Mouse (Mus musculus): ENCODE data around the gene Sh3bp1. TPM values are rescaled to one million over a fixed set of nuclear protein-coding genes. Genes with fewer than 3 reads are reported as not detected.

The Sh3bp1 gene
- polyA plus RNA-seq, 1 experiment from 2014 or later, result 3.6 TPM

DNA sequence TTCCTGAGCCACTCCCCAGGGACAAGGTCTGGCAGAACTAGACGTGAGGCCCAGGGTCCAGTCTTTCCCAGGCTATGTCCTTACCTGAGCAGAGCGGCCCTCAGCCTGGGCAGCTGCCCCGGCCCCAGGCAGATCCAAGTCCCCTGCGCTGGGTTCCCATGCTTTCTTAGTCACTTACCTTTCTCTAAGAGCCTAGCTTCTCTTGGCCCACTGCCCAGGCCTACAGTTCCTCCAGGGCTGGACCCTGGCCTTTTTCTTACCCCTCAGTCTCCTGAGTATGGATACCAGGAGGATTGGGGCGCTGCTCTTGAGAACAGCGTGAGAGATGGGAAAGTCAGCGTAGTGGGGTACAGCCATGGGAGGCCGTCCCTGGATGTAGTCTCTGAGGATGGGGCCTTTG lies 19.1 kb upstream of the Sh3bp1 start:
- Histone ChIP-seq H3K27me3 (no peaks in the 10 kb centered on the region), H3K4me2 (replicated peaks) (no peak overlapping the region), H3K9me3 (no peaks in the 10 kb centered on the region), H3K36me3 (peaks cover 39% of the 10 kb centered on the region), H3K4me3 (no peak overlapping the region), H3K4me1 (peaks cover 27% of the 10 kb centered on the region), H3K9ac (replicated peaks) (no peak overlapping the region), H3K27ac (replicated peaks) (no peak overlapping the region)
- ATAC-seq (replicated peaks), result no peak
- 91% methylated on average over 8 of the region's 8 CpGs for WGBS

DNA sequence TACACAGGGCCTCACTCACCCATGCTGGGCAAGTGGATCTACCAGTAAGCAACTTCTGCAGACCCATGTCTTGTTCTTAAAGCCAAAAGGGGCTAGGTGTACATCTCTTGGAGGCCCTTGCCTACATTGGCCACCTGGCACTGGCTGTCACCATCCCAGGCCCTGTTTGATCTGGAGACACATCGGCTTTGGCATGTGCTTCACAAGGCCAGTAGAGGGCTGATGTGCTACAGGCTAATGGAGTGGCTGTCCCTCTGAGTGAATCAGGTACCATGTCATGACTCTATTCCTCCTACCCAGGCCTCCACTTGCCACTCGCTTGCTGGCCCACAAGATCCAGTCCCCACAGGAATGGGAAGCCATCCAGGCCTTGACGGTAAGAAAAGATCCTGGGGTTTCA lies 17.7 kb upstream of the Sh3bp1 start:
- Histone ChIP-seq H3K9ac (replicated peaks) (no peak overlapping the region), H3K27me3 (no peaks in the 10 kb centered on the region), H3K27ac (replicated peaks) (no peak overlapping the region), H3K9me3 (no peaks in the 10 kb centered on the region), H3K36me3 (peaks cover 52% of the 10 kb centered on the region), H3K4me1 (peaks cover 14% of the 10 kb centered on the region), H3K4me3 (no peak overlapping the region), H3K4me2 (replicated peaks) (no peak overlapping the region)
- no peak for ATAC-seq (replicated peaks)
- 90% methylated on average over 3 of the region's 3 CpGs for WGBS

DNA sequence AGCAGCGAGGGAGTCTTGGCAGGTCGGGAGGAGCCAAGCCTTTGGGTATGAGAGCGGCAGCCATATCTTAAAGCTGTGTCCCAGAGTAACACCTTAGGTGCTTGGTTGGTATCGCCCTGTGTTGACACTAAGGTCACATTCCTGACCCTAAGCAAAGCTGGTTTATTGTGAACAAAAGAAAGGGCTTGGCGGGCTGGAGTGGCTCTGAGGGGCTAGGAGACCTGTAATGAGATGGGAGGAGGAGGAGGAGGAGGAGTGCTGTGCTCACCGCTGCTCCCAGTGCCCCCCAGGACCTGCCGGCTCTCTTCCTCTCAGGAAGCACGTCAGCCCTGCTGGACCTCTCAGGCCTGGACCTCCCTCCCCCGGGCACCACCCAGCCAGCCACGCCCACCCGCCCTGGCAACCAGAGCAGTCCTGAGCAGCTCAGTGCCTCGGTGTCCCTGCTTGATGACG lies 10.1 kb upstream of the Sh3bp1 start:
- ATAC-seq (replicated peaks), result no peak
- Histone ChIP-seq H3K27ac (replicated peaks) (no peak overlapping the region), H3K9ac (replicated peaks) (no peak overlapping the region)

DNA sequence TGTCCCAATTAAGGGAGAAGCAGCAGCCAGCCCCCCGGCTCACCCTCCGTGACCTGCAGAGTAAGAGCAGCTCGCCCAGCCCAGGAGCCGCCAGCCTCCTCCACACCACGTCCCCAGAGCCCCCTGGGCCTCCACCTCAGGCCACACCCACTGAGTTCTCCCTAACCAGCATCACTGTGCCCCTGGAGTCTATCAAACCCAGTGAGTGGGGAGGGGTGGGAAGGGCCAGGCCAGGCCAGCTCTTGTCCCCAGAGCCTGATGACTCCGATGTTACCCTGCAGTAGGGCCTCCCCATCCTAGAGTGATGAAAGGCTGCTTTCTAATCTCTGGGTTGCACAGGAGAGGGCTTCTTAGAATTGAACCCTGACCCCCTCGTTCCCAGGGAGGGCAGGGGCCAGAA lies 7.1 kb upstream of the Sh3bp1 start:
- H3K4me2 ChIP-seq (replicated peaks), result no peak overlapping the region
- 64% methylated on average over 7 of the region's 7 CpGs for WGBS
- H3K27me3 ChIP-seq, result no peaks in the 10 kb centered on the region
- H3K4me3 ChIP-seq, result no peak overlapping the region
- no peaks in the 10 kb centered on the region for H3K4me1 ChIP-seq
- no peak overlapping the region for H3K27ac ChIP-seq (replicated peaks)
- H3K9ac ChIP-seq (replicated peaks), result no peak overlapping the region
- no peak for ATAC-seq (replicated peaks)
- no peaks in the 10 kb centered on the region for H3K9me3 ChIP-seq
- H3K36me3 ChIP-seq, result peaks cover 39% of the 10 kb centered on the region

More for the DNA sequence above, 10.1 kb upstream of the Sh3bp1 start:
- Histone ChIP-seq H3K9me3 (no peaks in the 10 kb centered on the region), H3K36me3 (peaks cover 63% of the 10 kb centered on the region), H3K4me3 (no peak overlapping the region), H3K4me2 (replicated peaks) (no peak overlapping the region), H3K27me3 (no peaks in the 10 kb centered on the region), H3K4me1 (no peaks in the 10 kb centered on the region)
- WGBS, result 23% methylated on average over 13 of the region's 13 CpGs

DNA sequence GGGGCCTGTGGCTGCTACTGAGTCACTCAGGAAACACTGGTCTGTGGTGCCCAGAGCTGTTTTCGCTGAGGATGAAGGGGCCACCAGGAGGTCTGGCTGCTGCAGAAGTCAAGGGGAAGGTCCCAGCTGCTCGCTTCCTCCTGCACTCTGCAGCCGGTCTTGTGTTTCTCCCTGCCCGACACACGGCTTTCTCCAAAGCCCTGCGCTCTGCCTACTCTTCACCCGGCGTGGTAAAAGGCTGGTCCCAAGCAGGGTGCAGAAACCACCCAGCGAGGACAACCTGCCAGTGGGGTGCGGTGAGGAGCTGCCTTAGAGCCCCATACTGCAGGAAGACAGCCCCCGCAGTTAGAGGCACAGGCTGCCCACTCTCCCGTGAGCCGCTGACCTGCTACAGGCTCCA lies 4.8 kb upstream of the Sh3bp1 start:
- 75% methylated on average over 13 of the region's 13 CpGs for WGBS
- Histone ChIP-seq H3K4me2 (replicated peaks) (no peak overlapping the region), H3K9ac (replicated peaks) (no peak overlapping the region), H3K36me3 (peaks cover 29% of the 10 kb centered on the region), H3K4me3 (no peak overlapping the region), H3K4me1 (peaks cover 5% of the 10 kb centered on the region; the same call in 1 of the 2 replicates), H3K27me3 (no peaks in the 10 kb centered on the region; the same call in 1 of the 2 replicates), H3K9me3 (no peaks in the 10 kb centered on the region), H3K27ac (replicated peaks) (no peak overlapping the region)
- no peak for ATAC-seq (replicated peaks)

DNA sequence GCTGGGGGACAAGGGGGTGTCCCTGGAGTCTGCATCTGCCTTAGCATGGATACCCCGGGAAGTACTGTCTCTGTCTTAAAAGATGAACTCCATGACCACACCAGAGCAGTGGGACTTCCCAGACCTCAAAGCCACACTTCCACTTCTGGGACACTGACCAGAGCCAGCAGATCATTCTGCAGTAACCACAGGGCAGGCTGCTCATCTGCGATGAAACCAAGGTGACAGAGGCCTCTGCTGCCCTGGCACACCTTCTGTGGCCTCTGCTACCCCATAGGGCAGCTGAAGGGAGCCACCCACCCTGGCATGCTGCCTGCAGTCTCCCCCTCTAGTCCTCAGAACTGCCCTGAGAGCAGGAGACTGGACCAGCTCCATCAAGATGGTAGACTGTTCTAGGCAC lies 3.8 kb upstream of the Sh3bp1 start:
- WGBS, result 92% methylated on average over 2 of the region's 2 CpGs
- no peak overlapping the region for H3K4me3 ChIP-seq

DNA sequence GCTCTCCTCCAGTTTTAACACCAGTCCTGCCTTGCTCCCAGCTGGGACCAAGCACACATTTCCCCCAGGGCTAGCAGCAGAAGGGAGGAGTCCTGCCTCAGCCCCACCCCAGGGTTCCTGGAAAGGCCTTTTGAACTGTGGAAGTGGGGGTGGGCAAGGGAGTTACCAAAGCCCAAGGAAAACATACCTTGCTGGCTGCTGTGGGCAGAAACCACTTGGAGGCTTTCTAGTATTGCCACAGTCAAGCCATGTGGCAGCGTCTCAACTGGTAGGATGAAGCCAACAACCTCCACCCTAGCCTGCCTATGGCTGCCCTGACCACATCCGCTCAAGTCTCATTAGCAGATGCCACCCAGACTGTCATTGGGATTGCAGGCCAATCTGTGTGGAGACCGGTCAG lies 3.4 kb upstream of the Sh3bp1 start:
- no peak overlapping the region for H3K27ac ChIP-seq (replicated peaks)
- no peak overlapping the region for H3K4me3 ChIP-seq
- H3K9me3 ChIP-seq, result no peaks in the 10 kb centered on the region
- H3K27me3 ChIP-seq, result no peaks in the 10 kb centered on the region; the same call in 1 of the 2 replicates
- WGBS, result 85% methylated on average over 3 of the region's 3 CpGs
- peaks cover 20% of the 10 kb centered on the region for H3K36me3 ChIP-seq
- no peak for ATAC-seq (replicated peaks)
- peaks cover 15% of the 10 kb centered on the region for H3K4me1 ChIP-seq
- no peak overlapping the region for H3K9ac ChIP-seq (replicated peaks)
- H3K4me2 ChIP-seq (replicated peaks), result no peak overlapping the region

More for the DNA sequence above, 3.8 kb upstream of the Sh3bp1 start:
- Histone ChIP-seq H3K27me3 (no peaks in the 10 kb centered on the region; the same call in 1 of the 2 replicates), H3K27ac (replicated peaks) (no peak overlapping the region), H3K4me2 (replicated peaks) (no peak overlapping the region), H3K36me3 (peaks cover 24% of the 10 kb centered on the region), H3K9ac (replicated peaks) (no peak overlapping the region), H3K9me3 (no peaks in the 10 kb centered on the region), H3K4me1 (peaks cover 15% of the 10 kb centered on the region)
- no peak for ATAC-seq (replicated peaks)

DNA sequence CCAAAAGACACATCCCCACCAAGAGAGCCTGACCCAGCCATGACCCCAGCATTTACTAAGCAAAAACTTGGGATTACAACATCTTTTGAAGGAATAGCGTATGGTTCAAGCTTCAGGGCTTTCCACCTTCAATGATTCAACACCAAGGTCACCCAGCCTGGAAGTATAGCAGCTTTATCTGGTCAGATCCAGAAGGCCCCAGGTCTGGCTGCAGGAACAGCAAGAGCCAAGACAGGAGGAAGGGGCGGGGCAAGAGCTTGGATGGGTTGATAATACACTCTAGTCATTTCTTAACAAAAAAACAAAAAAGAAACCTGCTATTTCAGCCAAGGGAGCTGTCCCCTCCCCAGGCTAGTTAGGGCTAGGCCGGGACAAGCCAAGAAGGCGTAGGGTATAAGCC lies 2.1 kb upstream of the Sh3bp1 start:
- Histone ChIP-seq H3K27ac (replicated peaks) (no peak overlapping the region), H3K36me3 (peaks cover 11% of the 10 kb centered on the region), H3K4me1 (peaks cover 15% of the 10 kb centered on the region), H3K9me3 (no peaks in the 10 kb centered on the region), H3K4me3 (no peak overlapping the region), H3K4me2 (replicated peaks) (no peak overlapping the region), H3K27me3 (no peaks in the 10 kb centered on the region; the same call in 1 of the 2 replicates), H3K9ac (replicated peaks) (no peak overlapping the region)
- ATAC-seq (replicated peaks), result no peak
- WGBS, result 88% methylated on average over 4 of the region's 4 CpGs

DNA sequence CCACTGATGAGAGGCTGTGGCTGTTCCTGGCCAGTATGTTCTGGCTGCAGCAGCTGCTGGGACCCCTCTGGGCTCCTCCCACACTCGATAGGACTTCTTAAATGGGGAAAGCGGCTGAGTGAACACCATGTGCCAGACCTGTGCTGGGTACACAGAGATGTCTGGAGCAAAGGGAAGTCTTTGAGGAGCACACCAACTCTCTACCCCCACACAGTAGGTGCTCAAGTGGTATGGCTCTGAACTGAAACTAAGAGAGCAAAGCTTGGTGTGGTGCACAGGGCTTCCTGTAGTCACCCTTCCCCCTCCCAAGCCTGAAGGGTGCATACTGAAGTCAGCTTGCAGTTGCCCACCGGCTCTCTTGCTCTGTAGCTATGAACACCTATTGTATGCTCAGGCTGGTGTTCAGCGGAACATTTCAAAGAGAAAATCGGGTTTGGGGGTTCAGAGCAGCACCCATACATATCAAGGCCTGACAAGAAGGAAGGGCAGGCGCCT lies 1.0 kb upstream of the Sh3bp1 start:
- Histone ChIP-seq H3K4me3 (no peak overlapping the region), H3K9me3 (no peaks in the 10 kb centered on the region), H3K36me3 (peaks cover 3% of the 10 kb centered on the region; the same call in 1 of the 2 replicates), H3K27me3 (no peaks in the 10 kb centered on the region; the same call in 1 of the 2 replicates), H3K9ac (replicated peaks) (no peak overlapping the region), H3K4me2 (replicated peaks) (no peak overlapping the region), H3K4me1 (peaks cover 15% of the 10 kb centered on the region), H3K27ac (replicated peaks) (no peak overlapping the region)
- ATAC-seq (replicated peaks), result no peak
- 60% methylated on average over 6 of the region's 6 CpGs for WGBS

DNA sequence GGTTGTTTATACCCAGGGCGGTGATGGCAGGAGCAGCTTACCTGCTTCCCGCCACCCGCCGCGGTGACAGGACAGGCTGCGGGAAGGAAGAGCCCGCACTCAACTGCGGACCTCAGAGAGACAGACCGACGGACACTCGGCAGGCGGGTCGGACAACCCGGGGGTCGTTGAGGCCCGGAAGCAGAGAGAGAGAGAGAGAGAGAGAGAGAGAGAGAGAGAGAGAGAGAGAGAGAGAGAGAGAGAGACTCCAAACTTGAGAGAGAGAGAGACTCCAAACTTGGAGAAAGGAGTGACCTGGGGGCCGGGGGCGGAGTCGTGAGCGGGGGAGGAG lies 194 bp upstream of the Sh3bp1 start, which contains the start of gene Gm49510:
Gm49510 (plus strand) TSS at position 259 of the 331 bp plus-strand sequence.
- peak within 1 kb of the TSS; percentile 54 for H3K4me3 ChIP-seq
- peaks cover 3% of the 10 kb centered on the region; the same call in 1 of the 2 replicates for H3K36me3 ChIP-seq
- peak within 1 kb of the TSS; percentile 97 for H3K4me2 ChIP-seq (replicated peaks)
- no peaks in the 10 kb centered on the region; the same call in 1 of the 2 replicates for H3K27me3 ChIP-seq
- H3K9me3 ChIP-seq, result no peaks in the 10 kb centered on the region
- H3K27ac ChIP-seq (replicated peaks), result no peak within 1 kb of the TSS
- H3K4me1 ChIP-seq, result peaks cover 15% of the 10 kb centered on the region
- H3K9ac ChIP-seq (replicated peaks), result peak within 1 kb of the TSS; percentile 43
- 4% methylated on average over 17 of the region's 20 CpGs for WGBS
- no peak for ATAC-seq (replicated peaks)

DNA sequence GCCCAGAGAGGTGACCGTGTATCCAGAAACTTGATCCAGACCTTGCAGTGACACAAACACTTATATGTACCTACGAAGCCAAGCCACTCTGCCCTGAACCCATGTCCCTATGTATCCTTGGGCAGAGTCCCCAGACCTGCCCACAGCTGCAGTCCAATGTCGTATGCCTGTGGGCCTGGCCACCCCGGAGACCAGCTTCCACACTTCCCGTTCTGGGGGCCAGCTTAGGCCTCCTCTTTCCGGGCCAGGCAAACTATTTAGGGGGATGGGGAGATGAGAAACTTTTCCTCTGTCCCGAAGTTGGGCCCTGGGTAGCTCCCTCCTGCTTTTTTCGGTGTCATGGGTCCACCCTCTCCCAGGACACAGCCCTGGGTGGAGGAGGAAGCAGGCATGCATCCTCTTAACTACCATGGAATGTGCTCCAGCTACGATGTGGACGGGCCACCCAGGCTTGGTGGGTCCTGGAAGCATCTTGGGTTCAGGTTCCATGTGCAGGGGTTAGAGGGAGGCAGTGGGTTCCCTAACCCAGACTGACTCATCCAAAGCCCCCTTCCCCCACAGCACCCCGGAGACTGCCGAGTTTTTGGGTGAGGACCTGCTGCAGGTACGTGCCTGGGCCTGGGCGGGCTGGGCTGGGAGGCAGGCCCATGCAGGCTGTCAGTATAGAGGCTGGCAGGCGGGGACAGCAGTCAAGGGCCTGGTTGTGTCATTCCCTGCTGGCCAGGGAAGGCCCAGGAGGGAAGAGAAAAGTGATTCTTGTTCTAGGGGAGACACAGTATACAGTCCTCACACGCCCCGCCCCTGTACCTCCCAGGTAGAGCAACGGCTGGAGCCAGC lies 1.2 kb downstream of the Sh3bp1 start:
- H3K9ac ChIP-seq (replicated peaks), result 0 out of 2 replicates have a peak overlapping the region, but pooled peaks have one; percentile 17
- H3K4me3 ChIP-seq, result peak overlapping the region; percentile 54
- no peak for ATAC-seq (replicated peaks)
- no peaks in the 10 kb centered on the region for H3K36me3 ChIP-seq
- H3K4me1 ChIP-seq, result peaks cover 15% of the 10 kb centered on the region
- no peak overlapping the region for H3K27ac ChIP-seq (replicated peaks)
- H3K27me3 ChIP-seq, result no peaks in the 10 kb centered on the region; the same call in 1 of the 2 replicates
- peak overlapping the region; percentile 97 for H3K4me2 ChIP-seq (replicated peaks)
- 27% methylated on average over 18 of the region's 18 CpGs for WGBS
- H3K9me3 ChIP-seq, result no peaks in the 10 kb centered on the region

DNA sequence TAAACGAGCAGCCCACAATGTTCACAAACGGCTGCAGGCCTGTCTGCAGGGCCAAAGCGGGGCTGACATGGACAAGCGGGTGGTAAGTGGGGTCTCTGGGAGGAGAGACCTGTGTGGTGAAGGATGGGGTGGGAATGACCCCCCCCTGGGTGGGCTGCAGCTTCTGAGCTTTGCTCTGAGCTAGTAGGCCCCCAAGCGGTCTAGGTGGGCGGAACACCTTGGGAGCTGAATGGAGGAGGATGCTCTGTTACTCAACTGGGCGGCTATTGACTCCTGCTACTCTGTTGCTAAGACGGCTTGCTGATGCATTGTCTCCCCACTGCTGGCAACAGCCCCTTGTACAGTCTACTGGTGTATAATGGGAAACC lies 1.8 kb downstream of the Sh3bp1 start:
- H3K27ac ChIP-seq (replicated peaks), result no peak overlapping the region
- no peaks in the 10 kb centered on the region for H3K36me3 ChIP-seq
- no peak overlapping the region for H3K4me2 ChIP-seq (replicated peaks)
- ATAC-seq (replicated peaks), result no peak
- no peaks in the 10 kb centered on the region for H3K9me3 ChIP-seq
- H3K27me3 ChIP-seq, result no peaks in the 10 kb centered on the region; the same call in 1 of the 2 replicates
- H3K4me1 ChIP-seq, result peaks cover 15% of the 10 kb centered on the region
- no peak overlapping the region for H3K9ac ChIP-seq (replicated peaks)
- H3K4me3 ChIP-seq, result no peak overlapping the region
- 34% methylated on average over 8 of the region's 8 CpGs for WGBS
